Mouse (Mus musculus): ENCODE data around the gene Gm20388.

The Gm20388 gene

DNA sequence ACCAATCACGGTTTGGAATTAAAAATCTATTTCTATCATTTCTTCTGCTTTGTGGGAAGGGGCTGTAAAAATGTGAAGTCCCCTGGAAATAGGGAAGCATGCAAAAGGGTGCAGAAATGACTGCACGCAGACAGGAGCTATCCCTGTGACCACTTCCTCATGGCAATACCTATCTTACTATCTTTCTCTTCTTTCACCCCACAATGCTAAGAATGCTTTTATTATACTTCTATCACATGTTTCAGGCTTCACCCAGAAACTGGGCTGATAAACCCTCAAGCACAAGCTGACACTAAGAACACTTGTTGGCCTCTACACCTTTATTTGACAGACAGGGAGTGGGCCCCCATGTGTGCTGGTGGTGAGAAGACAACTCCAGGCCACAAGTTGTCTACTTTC is 3021.9 kb downstream of the Gm20388 start:
- no peak for DNase-seq (ENCODE audit: low spot score)

- DNase-seq (ENCODE audit: low spot score): no peak
These were observed 3023.3 kb downstream of the Gm20388 start for GRCm38 (mm10) chr8:122933973-122934372.

- no peak for DNase-seq (ENCODE audit: low spot score)
These were observed 3024.5 kb downstream of the Gm20388 start for GRCm38 (mm10) chr8:122935118-122935517.

GRCm38 (mm10) chr8:122935912-122936311 is 3025.3 kb downstream of the Gm20388 start:
- no peak for DNase-seq (ENCODE audit: low spot score)

DNA sequence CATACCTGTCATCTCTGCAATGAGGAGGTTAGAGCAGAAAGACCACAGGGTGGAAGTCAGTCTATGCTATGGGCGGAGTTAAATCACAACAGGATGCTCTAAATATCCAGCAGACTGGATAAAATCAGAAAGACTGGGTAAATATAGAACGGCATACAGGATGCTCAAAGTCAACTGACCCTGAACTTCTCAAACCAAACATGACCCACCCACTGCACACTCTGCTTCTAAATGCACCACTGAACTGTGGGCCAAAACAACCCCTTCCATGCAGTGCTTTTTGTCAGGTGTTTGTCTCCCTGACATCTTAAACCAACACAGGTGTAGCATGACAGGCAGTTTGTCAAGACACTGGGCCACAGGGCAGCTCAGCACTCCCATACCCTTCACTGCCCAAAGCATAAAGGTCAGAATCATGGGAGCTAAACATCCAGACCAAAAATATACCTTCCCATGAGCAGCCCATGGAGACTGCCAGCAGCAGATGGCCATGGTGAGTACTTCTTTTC is 3027.0 kb downstream of the Gm20388 start:
- DNase-seq (ENCODE audit: low spot score): peak; percentile 63

DNA sequence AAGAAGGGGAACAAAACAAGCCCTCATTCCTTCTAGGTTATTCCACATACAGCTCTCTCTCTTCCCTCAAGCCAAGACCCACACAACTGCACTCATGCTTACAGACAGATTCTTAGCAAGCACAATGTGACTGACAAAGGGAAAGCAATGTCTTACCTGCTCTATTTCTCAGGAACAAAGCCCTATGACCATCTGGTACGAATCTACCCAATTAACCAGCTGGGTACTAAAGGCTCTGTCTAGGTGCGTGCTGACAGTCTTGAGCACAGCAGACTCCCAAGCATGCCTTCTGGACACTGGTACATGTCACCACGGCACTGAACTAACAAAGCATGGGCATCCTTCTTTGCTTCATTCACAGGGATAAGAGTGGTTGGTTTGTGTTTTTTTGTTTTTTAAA is 3027.5 kb downstream of the Gm20388 start:
- no peak for DNase-seq (ENCODE audit: low spot score)

DNA sequence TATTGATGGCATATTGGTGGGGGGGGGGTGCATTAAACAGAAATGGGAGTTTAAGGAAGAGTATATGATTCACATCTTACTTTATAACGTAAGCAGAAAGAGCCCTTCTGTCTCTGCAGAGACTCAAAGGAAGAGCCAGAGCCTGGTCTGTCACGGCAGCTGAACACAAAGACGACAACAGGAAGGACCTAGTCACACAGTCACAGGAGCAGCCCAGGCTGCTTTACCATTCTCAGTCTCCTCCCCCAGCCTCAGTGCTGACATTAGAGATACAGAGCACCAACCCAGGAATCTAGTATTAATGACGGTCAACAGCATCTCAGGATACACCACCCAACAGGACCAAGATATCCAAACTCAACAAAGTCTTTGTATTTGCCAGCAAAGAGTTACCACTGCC is 3027.9 kb downstream of the Gm20388 start:
- DNase-seq (ENCODE audit: low spot score): peak; percentile 85

- peak; percentile 45 for DNase-seq (ENCODE audit: low spot score)
These were observed 3032.4 kb downstream of the Gm20388 start for GRCm38 (mm10) chr8:122942803-122943713.

GRCm38 (mm10) chr8:122945775-122946174 is 3035.1 kb downstream of the Gm20388 start:
- DNase-seq (ENCODE audit: low spot score): no peak

GRCm38 (mm10) chr8:122949701-122950100 is 3039.1 kb downstream of the Gm20388 start:
- no peak for DNase-seq (ENCODE audit: low spot score)

DNA sequence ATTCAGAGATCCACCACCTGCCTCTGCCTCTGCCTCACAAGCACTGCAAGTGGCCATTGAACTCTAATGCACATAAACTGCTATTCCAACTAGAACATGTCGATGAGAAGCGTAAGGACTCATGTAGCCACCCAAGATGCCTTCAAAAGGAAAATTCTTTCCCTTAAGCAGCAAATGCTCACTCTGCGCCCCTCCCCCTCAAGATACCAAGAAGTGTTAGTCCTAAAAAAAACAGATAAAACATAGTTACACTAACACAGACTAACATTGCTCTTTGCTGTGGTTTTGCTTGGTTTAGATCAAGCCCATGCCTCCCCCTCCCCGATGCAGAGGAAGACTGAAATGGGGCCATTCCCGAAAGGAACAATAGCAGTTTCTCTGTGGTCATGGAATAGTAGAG is 3040.8 kb downstream of the Gm20388 start:
- peak; percentile 26 for DNase-seq (ENCODE audit: low spot score)

GRCm38 (mm10) chr8:122953028-122953427 is 3042.4 kb downstream of the Gm20388 start:
- DNase-seq (ENCODE audit: low spot score): peak; percentile 74

GRCm38 (mm10) chr8:122954090-122954799 is 3043.6 kb downstream of the Gm20388 start:
- peak; percentile 50 for DNase-seq (ENCODE audit: low spot score)

DNA sequence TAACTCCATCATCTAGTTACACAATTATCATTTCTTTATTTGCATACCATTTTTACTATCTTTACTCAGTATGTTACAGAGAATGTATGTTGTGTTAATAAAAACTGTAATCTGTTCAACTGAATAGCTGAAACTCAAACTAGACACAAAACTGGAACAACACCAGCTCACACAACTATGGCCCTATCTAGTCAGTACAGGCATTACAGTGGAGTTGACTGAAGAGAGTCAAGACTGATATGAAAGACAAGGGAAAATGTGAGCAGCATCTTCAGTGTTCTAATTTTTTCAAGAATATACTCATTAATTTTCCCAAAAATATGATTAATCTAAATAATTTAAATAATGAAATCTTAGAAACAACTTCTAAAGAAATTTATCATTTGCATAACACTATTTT is 3044.6 kb downstream of the Gm20388 start:
- no peak for DNase-seq (ENCODE audit: low spot score)

DNA sequence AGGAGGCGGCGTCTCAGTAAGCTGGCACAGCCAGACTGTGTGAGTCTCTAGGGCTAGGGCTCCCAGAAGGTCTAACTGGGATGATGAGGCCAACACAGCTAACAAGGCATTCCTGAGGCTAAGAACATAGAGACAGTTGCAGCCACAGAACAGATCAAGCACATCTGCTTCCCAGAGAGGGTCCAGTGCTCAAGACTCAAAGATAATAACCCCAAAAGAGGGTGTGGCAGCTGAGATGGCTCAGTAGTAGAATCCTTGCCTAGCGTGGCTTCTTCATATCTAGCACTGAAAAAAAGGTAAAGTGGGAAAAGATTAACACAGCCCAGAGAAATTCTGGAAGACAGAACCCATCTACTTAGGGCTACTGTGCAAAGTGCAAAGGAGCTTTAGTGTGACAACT is 3045.4 kb downstream of the Gm20388 start:
- DNase-seq (ENCODE audit: low spot score): no peak

GRCm38 (mm10) chr8:122960323-122960722 is 3049.7 kb downstream of the Gm20388 start:
- DNase-seq (ENCODE audit: low spot score): no peak

DNA sequence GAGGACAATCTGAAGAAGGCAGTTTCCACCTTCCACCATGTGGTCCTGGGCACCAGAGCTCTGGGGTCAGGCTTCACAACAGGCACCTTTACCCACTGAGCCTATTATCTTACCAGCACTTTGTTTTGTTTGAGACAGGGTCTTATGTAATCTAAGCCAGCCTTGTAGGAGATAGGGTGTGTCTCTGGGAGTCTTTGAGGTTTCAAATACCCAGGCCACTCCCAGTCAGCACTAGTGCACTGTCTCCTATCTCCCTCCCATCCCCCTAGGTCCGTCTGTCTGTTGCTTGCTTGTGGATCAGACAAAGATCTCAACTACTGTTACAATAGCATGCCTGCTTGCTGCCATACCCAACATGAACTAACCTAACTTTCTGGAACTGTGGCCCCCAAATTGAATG is 3050.3 kb downstream of the Gm20388 start:
- peak; percentile 53 for DNase-seq (ENCODE audit: low spot score)

DNA sequence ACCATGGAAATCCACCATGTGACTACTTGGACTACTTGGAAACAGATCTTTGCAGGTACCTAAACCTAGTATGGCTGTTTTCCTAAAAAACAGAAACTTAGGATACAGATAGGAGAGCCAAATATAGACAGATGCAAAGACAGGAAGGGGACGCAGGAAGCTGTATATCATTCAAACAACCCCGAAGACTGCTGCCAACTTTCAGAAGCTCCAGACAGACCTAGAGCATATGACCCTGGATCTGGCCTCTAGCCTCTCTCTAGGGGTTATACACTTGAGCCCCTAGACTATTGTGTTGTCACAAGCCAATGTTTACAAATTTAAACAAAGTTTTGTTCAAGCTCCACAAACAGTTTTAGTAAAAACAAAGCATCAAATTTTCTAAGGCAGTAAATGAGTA is 3050.8 kb downstream of the Gm20388 start:
- no peak for DNase-seq (ENCODE audit: low spot score)

GRCm38 (mm10) chr8:122962046-122962445 is 3051.4 kb downstream of the Gm20388 start:
- no peak for DNase-seq (ENCODE audit: low spot score)

DNA sequence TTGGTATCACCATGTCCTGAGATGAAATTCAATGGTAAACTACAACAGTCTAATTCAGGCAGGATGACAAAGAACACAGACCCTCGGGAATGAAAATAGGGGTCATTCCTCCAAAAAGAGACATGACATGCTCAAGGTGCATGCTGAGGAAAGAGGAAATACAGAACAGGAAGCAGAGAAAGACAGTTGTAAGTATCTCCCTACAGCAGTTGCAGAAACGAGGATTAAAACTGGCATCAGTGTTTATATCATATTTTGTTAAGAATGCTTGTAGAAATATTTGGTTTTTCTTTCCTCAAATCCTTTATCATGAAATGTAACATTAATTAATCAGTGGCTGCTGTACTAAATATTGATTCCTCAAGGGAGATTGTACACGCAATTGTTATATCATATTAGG is 3056.0 kb downstream of the Gm20388 start:
- no peak for DNase-seq (ENCODE audit: low spot score)

GRCm38 (mm10) chr8:122968145-122968544 is 3057.5 kb downstream of the Gm20388 start:
- DNase-seq (ENCODE audit: low spot score): no peak

DNA sequence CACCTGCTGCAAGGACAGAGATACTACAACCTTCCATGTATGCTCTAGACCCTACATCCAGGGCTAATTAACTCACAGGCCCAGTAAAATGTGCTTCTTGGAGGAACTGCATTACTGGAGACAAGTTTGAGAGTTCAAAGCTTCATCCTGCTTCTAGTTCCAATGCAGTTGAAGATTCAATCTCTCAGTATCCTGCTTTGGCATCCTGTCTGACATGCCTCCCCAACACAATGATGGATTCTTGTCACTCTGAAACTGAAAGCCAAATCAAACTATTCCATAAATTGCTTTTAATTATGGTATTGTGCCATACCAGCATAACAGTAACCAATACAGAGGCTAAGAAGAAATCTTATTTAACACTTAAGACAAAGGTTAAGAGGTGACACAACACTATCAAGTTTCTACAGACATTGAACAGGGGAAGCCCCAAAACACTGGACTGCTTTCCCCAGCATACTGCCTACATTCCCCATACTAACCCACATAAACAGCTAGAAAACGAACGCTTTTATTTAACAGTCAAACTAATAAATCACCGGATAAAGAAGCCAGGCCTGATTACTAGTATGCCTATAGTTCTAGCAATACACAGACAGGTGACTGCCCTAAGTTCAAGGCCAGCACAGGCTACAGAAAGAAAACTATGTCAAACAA is 3059.5 kb downstream of the Gm20388 start:
- no peak for DNase-seq (ENCODE audit: low spot score)

GRCm38 (mm10) chr8:122976046-122976445 is 3065.4 kb downstream of the Gm20388 start:
- DNase-seq (ENCODE audit: low spot score): no peak

Measured in T-cell, adult 2 months (primary cell).